Mouse (Mus musculus) c-Kit-positive CD71-positive TER-119-positive erythroid progenitor cells, embryonic 14.5 days (primary cell): ENCODE measurements at regions not wholly inside any gene's neighbourhood (a gene's known extent, or its start where the extent isn't known, plus 50 kb on each side); places are given as distances from the start of the nearest gene placed in this dataset.

Experiments
- DNase-seq: peaks from one replicate; pipeline ENCODE4 v3.0.0-alpha.2; 2013; ENCODE audit warnings: low spot score

DNA sequence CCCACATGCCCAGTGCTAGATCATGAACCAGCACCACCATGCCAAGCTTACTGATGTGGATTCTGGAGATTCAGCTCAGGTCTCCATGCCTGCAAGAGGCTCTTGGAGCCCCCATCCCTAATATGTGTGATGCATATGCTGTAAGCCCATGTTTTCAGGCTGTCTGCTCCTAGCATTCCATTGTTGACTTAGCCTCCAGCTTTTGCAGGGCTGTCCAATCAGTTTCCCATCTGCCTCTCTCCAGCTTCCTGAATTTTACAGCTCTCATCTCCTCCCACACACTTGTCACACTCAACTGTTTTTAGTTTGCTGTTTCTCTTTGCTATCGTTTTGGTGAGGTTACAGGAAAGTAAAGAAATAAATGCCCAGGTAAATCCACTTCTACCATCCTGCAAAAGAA is 629.2 kb upstream of the Arpp21 start:
- DNase-seq, result no peak

GRCm38 (mm10) chr9:112861136-112861535 is 625.4 kb upstream of the Arpp21 start:
- DNase-seq, result no peak

DNA sequence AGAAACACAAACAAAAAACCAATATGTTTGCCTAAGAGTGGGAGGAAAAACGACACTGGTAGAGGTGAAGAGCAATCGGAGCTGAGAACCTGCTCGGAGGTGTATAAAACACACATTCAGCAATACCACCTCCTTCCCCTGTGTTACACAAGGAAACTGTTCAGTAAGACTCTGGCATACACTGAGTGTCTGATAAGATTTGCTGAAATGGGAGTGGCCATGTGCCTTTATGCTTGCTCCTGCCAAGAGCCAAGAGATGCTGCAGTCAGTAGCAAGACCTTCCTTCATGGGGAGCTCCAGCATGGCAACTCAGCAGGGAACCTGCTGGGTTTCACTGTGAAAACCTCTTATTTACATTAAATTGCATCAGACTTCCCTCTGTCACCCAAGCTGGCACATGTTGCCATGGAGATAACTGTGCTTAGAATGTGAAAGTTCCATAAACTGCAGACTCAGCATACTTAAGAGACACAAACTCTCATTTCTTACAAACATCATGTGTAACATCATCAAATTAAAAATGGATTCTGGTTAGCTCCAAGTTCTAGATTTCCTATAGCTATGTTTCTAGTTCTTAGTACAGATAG is 624.7 kb upstream of the Arpp21 start:
- no peak for DNase-seq

- no peak for DNase-seq
These were observed 605.7 kb upstream of the Arpp21 start for GRCm38 (mm10) chr9:112841473-112841872.

GRCm38 (mm10) chr9:112839071-112839793 is 603.5 kb upstream of the Arpp21 start:
- no peak for DNase-seq

DNA sequence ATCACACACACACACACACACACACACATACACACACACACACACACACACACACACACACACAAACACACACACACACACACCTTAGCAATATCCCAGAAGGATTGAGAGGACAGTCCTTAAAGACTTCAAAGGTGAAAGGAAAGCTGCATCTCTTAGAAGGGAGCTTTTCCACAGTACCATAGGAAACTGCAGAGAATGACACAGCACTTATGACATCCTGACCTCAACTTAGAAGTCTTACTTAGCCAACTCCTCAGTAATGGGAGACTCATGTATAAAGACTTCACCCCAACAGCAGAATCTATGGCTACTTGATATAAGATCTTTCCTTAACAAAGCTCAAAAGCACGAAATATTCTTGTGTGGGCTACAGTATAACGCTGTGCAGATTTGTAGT is 601.8 kb upstream of the Arpp21 start:
- no peak for DNase-seq

DNA sequence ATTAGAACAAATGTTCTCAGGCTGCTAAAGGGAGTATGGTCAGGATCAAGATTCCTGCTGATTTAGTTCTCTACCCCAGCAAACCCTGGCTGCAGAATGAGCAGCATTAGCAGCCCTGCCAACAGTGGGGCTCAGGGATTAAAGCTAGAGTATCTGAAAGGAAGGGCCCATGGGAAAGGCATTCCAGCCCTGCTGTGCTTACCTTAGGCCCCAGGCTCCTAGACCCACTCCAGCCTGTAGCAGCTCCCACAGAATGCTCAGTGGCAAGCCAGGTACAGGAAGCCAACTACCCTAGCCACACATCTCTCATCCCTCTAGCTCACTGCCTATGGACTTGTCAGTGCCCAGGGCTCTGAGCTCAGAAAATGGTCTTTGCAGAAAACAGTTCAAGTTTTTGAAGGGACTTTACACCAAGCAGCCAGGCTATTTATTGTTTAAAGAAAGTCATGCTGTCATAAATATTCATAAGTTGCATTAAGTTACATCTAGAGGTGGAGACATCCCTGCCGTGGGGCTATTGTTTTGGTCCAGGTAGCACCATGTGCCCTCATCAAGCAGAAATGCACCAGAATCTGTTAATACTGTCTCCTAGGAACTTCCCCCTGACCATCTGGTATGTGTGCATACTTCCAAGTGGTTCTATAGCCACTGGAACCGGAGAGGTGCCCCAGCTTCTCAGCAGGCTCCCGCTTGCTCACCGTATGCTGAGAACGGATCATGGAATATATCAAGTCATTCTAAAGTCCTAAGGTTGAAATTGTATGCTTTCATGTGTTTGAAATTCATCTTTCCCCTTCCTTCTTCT is 598.9 kb upstream of the Arpp21 start:
- no peak for DNase-seq

GRCm38 (mm10) chr9:112831102-112831501 is 595.4 kb upstream of the Arpp21 start:
- no peak for DNase-seq

DNA sequence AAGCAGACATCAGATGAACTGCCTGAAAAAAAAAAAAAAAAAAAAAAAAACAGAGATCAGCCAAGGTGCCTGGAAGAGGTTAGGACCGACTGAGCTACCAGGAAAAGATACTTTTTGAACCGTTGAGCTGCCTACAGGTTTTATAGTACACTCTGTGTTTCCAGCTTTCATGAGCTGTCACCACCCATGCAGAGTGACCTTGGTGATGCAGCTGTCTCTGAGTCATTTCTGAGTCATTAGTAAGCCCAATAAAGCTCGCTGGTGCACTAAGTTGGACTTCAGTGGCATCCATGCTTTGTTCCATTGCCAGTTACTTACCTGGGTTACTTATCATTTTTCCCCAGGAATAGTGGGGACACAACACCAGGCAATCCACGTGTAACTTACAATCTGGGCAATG is 592.9 kb upstream of the Arpp21 start:
- no peak for DNase-seq

GRCm38 (mm10) chr9:112826592-112826991 is 590.9 kb upstream of the Arpp21 start:
- DNase-seq, result no peak

- DNase-seq, result no peak
These were observed 586.2 kb upstream of the Arpp21 start for GRCm38 (mm10) chr9:112821940-112822339.

- no peak for DNase-seq
These were observed 576.2 kb upstream of the Arpp21 start for GRCm38 (mm10) chr9:112811946-112812345.

- DNase-seq, result no peak
These were observed 564.0 kb upstream of the Arpp21 start for GRCm38 (mm10) chr9:112799583-112800220.

- no peak for DNase-seq
These were observed 557.8 kb upstream of the Arpp21 start for GRCm38 (mm10) chr9:112793537-112793936.

GRCm38 (mm10) chr9:112771981-112772380 is 536.2 kb upstream of the Arpp21 start:
- DNase-seq, result no peak

DNA sequence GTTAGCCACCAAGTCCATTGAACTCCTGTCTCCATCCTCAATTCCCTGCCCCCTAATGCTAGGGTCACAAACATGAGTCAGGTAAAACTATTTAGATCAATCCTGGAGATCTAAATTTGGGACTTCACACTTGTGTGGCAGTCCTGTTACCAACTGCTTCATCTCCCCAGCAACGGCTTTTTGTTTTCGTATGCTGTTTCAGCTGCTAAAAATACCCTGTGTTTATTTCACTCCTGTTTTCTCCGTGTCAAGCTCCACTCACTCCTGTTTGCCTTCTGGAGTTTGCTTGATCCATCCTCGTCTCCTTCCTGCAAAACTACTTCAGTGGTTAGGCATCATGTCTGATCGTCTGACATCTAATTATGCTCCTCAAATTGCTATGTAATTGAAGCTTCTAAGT is 508.9 kb upstream of the Arpp21 start:
- DNase-seq, result no peak

- no peak for DNase-seq
These were observed 508.3 kb upstream of the Arpp21 start for GRCm38 (mm10) chr9:112743871-112744590.

GRCm38 (mm10) chr9:112735761-112736160 is 500.0 kb upstream of the Arpp21 start:
- DNase-seq, result no peak

DNA sequence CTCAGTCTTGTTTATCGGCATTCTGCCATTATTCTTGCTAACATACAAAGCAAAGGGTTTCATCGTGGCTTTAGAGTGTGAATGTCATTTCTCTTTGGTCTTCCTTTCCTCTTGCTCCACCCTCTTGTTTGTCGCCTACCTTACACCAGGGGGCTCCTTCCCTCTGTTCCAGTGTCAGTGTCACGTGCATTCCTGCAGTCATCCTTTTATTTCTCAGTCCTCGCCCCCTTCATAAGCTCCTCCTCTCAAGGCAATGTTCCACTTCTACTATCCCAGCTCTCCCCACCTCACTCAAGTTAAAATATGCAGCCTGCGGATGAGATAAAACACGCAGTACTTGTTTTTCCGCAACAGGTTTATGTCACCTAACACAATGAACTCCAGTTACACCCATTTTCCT is 489.8 kb upstream of the Arpp21 start:
- no peak for DNase-seq

GRCm38 (mm10) chr9:112725103-112725502 is 489.4 kb upstream of the Arpp21 start:
- no peak for DNase-seq

- DNase-seq, result no peak
These were observed 487.6 kb upstream of the Arpp21 start for GRCm38 (mm10) chr9:112723346-112723745.

DNA sequence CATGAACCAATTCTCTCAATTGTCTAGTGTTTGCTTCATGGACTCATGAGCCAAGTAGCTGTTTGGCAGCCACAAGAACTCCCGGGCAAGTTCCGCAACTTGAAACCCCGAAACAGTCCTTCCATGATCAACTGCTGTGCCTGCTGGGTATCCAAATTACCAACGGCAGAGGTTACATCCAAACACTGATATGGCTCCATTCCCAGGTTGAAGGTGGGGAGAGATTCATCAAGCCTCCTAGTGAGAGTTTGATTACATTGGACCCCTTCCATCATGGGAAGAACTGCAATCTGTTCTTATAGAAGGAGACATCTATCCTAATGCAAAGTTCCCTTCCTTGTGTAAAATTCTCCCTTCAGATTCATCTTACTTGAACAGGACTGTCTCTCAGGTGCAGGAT is 486.8 kb upstream of the Arpp21 start:
- DNase-seq, result no peak
